Mouse (Mus musculus): ENCODE data around the gene Fam25c. TPM values are rescaled to one million over a fixed set of nuclear protein-coding genes. Genes with fewer than 3 reads are reported as not detected.
A peak's percentile ranks its signal among the peaks of the same experiment; 100 is the strongest.
"Not testable (repeated sequence)": the region's sequence is repeated elsewhere in the genome, so short reads cannot be mapped to it uniquely, and the experiment has no call there.

The Fam25c gene
- polyA plus RNA-seq, 1 experiment = not detected

DNA sequence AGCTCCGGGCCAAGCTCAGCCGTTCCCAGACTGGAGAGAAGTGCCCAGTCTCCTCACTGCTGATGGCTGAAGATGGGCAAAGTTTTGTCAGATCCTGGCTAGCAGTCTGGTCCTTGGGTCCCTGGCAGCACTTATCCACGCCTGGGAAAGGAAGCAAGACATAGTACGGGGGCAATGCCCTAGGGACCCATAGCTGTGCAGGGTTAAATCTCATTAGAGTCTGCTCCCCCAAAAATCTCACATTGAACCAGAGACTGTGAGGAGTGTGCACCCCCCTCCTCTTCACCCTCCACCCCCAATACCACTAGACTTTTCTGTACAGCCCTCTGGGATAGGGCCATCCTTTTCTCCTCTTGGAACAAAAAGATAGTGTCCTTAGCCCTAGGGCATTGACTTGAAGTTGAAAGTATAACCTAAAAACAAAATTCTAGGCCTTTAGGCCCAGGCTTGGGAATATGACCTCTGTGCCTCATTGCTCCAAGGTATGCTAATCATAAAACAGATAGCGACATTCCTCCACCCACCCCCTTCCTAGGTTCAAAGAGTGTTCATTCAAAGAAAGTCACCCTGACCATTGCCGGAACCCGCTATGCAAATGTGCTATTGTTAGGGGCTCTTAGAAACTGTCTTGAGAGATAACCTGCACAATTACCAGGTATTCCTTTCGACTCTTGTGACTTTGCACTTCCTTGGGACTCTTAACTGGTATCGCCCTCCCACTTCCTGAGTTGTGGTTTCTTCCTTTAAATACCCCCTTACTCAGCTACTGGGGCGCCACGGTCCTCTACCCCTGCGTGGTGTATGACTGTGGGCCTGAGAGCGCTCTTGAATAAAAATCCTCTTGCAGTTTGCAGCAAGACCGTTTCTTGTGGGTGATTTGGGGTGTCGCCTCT lies 9.3 kb upstream of the Fam25c start:
- WGBS = 89% methylated on average over 15 of the region's 15 CpGs

DNA sequence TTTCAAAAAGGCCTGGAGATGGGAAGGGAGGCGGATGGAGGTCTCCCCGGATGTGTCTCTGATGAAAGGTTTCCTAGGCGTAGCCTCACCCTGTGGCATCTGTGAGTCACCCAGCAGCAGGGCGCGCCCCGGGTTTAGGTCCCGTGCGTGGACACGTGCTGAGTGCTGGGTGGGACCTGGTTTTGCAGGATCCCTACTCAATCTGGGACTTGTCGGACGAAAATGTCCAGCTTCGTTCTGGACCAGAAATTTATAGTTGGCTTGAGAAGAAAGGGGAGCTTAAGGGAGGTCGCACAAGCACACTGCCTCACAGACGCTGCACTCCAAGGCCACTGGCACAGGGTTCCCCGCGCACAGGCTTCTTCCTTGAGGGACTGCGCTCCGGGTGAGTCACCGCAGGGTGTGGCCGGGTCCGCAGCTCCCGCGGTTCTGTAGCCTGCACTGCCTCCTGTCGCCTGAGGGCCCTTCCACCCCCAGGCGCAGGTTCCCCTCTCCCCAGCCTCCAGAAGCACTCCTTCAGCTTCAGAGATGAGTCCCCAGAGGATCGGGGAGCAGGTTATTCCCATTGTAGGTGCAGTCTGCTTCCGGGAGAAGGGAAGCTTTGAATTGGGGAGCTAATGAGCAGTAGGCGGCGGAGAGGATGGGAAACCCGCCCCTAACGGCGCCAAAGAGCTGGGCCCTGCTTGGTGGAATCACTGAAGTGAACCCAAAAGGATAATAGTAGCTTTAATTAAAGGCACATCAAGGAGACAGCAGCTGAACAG lies 8.4 kb upstream of the Fam25c start:
- DNase-seq (ENCODE audit: low read depth, low spot score) = peak; percentile 59
- WGBS = 6% methylated on average over 32 of the region's 32 CpGs

More for the DNA sequence above, 9.3 kb upstream of the Fam25c start:
- DNase-seq (ENCODE audit: low read depth, low spot score) = not testable (repeated sequence)

DNA sequence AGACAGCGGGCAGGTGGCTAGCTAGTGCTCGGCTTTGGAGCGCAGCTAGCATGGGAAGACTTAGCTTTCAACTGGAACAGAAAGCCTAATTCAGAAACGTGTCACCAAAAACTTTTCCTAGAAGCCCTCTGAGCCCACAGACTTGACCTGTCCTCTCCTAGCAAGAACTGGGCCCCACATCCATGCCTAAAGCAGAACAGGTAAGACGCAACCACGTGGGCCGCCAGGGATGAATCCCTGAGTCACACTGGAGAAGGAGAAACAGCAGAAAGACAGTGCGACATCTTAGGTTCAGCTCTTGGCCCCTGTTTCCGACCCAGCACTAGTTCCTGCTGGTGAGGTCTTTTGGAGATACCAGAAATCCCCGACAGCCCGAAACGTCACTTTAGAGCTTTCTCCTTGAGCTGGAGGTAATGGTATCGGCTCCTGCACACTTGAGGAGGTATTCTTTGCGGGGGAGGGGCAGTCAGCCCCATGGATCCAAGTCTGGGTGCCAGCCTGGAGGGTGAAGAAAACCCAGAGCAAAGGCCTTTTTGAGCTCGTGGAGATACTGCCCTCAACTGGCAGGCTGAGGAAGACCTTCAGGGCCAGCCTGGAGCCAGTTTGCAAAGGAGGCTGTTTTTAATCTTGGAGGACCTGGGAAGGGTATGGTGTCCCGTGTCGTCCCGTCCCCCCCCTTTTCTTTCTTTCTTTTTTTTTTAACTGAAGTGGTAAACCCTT lies 7.7 kb upstream of the Fam25c start:
- peak; percentile 31 for DNase-seq (ENCODE audit: low read depth, low spot score)

DNA sequence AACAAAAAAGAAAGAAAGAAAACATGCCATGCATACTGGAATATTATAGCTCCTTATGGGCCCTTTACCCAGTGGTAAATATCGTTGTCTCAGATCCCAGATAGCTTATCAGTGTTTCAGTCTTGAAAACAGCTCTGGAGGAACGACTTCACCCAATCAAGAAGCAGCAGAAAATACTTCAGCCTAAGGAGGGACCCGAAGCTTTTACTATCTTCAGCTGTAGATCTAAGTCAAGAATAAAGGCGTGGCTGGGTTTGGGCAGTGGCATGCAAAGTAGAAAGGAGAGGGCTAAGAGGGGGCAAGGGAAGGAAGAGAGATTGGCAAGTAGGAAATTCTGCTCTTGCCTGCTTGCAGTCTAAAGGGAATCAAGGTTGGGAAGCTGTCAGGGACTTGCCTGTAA lies 6.9 kb upstream of the Fam25c start:
- DNase-seq (ENCODE audit: low read depth, low spot score) = no peak
- 35% methylated on average over 4 of the region's 4 CpGs for WGBS

More for the DNA sequence above, 7.7 kb upstream of the Fam25c start:
- 46% methylated on average over 18 of the region's 18 CpGs for WGBS

DNA sequence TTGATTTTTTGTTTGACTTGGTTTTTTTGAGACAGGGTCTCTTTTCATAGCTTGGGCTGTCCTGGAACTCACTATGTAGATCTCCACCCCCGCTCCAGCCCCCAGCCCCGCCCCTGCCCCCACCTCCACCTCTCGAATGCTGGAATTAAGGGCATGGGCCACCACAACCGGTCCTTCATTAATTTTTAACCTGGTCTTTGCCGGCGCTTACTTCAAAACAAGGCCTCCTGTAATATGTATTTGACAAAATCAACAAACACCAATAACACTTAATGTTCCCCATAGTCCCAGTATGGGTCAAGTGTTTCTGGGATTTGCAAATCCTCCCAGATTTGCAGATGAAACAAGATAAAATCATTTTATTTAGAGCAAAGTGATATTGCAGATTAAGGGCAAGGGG lies 5.0 kb upstream of the Fam25c start:
- no peak for DNase-seq (ENCODE audit: low read depth, low spot score)
- 45% methylated on average over 6 of the region's 6 CpGs for WGBS

DNA sequence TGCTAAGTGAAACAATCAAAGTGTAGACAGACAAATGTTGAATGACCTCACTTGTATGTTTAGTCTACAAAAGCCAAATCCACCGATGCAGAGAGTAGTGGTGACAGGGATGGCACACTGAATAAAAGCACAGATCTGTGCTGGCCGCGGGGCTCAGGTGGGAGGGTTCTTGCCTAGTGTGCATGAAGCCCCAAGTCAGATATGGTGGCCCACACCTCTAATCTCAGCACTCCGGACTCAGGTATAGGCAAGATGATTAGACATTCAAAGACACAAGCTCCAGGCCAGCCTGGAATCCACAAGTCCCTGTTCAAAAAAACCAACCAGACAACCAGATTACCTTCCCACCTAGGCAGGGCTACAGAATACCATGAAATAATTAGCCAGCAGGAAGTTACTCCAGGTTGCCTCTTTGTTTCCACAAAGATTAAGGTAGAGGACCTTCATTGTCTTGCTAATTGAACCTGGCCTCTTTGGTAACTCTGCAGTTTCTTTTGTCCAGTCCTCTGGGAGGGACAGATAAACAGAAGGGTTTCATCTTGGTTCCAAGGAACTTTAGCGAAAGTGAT lies 4.5 kb upstream of the Fam25c start:
- 62% methylated on average over 5 of the region's 5 CpGs for WGBS
- DNase-seq (ENCODE audit: low read depth, low spot score) = no peak

DNA sequence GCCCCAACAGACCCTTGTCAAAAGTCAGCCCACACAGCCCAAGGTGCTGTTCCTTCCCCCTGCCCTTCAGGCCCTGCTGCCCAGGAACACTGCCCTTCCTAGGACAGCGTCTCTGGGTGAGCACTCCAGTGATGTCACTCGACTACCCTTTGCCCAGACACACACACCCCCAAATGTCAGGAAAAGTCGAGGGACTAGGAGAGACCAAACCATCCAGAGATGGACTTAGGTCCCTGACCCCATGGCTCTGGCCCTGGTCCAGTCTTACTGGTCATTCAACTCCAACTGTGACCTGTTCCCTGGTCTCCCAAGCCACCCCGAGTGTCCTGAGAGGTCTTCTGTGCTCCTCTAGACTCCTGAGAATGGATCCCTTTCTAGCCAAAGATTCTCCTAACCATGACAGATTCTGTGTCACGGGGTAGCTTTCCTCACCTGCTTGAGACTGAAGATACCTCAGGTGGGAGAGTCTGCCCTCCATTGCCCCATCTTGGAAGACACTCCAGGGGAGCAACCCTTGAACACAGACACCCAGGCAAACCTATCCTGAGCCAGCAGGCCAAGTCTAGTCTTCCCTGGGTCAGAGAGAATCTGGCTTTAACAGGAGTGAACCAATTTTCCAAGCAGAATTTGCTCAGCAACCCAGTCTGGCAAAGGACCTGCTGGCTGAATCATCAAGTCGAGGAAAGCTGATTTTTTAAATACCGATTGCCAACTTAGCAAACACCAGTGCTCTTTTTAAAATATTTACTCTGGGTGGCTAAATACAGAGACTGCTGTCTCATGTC lies 2.6 kb upstream of the Fam25c start:
- WGBS = 58% methylated on average over 7 of the region's 7 CpGs

DNA sequence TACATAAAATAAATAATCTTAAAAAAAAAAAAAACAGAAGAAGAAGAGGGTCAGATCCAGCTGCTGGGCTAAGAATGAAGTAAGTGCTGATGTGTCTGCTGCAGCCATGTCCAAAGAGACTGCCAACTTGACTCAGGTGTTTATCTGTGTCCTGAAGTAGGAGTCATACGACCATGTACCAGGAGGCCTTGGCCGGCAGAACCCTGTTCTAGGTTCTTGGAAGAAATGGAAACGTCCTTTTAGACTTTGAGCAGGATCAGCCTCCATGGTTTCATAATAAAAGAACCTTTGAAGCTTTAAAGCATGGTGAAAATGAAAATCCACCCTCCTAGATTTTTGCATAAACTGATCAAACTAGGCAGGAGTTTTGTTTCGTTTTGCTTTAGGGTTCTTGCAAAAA lies 777 bp downstream of the Fam25c start:
- DNase-seq (ENCODE audit: low read depth, low spot score) = no peak
- WGBS = 72% methylated on average over 4 of the region's 4 CpGs

More for the DNA sequence above, 2.6 kb upstream of the Fam25c start:
- DNase-seq (ENCODE audit: low read depth, low spot score) = no peak

DNA sequence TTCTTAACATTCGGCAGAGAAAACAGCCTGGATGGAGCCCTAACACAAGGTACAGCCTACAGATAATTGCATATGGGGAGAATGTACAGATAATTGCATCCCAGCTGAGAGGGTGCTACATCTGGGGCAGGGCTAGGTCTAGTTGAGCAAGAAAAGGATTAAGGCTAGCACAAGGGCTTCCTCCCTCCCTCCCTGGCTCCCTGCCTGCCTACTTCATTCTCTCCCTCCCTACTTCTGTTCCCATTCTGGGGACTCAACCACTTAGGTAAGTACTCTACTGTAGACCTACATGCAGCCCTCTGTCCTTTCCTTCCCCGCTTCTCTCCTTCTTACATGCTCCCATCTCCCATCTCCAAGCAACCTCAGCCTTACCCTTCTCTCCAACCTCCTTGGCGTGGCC lies 1.9 kb downstream of the Fam25c start:
- no peak for DNase-seq (ENCODE audit: low read depth, low spot score)
- WGBS = 87% methylated on average over 3 of the region's 3 CpGs

DNA sequence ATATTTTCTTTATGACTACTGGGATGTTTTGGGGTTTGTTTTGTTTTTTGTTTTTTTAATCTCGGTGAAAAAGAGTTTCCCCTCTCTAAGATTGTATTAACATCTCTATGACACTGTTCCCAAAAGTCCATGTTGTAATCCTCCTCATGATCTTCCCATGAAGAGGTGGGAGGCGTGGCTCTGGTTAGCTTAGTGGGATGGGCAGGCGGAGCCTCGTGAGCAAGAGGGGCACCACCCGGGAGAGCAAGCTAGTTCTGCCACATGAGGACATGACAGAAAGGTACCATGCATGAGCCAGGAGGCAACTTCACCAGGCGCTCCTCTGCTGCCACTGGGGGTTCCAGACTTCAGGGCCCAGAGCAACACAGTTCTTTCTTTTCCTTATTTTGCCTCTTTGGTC lies 2.7 kb downstream of the Fam25c start:
- 44% methylated on average over 6 of the region's 6 CpGs for WGBS
- no peak for DNase-seq (ENCODE audit: low read depth, low spot score)

DNA sequence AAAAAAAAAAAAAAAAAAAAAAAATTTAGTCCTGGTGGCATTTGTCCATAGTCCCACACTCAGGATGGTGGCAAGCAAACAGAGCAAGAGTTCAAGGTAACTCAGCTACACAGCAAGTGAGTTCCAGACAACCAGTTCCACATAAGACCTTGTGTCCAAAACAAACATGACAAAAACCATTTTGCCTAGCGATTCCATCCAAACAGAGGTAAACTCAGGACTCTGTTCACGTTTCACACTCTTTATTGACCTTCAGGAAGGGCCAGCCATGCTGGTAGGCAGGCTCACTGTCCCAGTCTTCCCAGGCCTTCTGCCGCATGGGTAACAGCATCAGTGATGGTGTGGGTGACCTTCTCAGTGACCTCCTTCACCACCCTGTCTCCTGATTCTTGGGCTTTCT lies 3.6 kb downstream of the Fam25c start:
- 38% methylated on average over 3 of the region's 3 CpGs for WGBS
- DNase-seq (ENCODE audit: low read depth, low spot score) = no peak

DNA sequence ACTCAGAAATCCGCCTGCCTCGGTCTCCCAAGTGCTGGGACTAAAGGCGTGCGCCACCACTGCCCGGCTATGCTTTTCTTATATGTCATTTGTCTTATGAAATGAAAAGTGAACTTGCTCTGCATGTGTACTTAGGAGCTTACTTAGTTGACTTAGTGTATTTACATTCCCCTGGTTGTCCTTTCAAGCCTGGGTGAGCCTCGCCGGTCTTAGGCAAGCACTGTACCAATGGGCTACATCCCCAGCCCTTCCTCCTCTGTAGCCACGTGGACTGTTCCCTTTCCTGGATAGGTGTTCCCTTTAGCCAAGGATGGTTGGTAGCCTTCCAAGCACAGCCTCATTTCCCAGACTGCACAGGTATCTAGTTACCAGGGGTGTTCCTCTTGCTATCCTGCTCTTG lies 6.2 kb downstream of the Fam25c start:
- peak; percentile 37 for DNase-seq (ENCODE audit: low read depth, low spot score)
- 37% methylated on average over 8 of the region's 8 CpGs for WGBS

DNA sequence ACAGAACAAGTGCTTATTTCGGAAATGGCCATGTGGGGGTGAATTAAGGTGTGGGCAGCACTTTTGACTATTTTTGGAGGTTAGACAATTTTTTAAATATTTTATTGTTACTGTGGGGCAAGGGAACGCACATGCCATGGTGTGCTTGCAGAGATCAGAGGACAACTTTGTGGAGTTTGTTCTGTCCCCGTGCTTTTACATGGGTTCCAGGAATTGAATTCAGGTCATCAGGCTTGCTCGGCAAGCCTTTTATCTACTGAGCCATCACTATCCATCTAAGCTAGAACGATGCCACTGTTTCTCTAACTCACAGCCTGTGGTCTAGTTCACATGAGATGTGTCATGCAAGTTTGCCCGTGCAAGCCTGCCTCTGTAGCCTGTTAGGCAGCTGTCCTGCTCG lies 6.9 kb downstream of the Fam25c start:
- 72% methylated on average over 7 of the region's 7 CpGs for WGBS
- no peak for DNase-seq (ENCODE audit: low read depth, low spot score)

DNA sequence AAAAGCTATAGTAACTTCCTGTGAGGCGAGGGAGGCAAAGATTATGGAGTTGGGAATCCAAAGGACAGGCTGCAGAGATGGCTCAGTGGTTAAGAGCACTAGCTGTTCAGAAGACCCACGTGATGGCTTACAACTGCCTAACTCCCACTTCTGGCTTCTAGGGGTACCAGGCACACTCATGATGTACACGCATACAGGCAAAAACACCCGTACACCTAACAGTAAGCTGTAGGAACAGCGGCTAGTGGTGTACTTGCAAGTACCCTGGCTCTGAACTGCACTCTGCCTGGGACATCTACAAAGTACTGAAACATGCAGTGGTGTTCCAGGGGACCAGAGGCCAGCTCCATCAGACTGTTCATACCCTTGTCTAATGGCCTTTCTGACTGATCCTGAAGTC lies 8.1 kb downstream of the Fam25c start:
- no peak for DNase-seq (ENCODE audit: low read depth, low spot score)
- 89% methylated on average over 5 of the region's 5 CpGs for WGBS

DNA sequence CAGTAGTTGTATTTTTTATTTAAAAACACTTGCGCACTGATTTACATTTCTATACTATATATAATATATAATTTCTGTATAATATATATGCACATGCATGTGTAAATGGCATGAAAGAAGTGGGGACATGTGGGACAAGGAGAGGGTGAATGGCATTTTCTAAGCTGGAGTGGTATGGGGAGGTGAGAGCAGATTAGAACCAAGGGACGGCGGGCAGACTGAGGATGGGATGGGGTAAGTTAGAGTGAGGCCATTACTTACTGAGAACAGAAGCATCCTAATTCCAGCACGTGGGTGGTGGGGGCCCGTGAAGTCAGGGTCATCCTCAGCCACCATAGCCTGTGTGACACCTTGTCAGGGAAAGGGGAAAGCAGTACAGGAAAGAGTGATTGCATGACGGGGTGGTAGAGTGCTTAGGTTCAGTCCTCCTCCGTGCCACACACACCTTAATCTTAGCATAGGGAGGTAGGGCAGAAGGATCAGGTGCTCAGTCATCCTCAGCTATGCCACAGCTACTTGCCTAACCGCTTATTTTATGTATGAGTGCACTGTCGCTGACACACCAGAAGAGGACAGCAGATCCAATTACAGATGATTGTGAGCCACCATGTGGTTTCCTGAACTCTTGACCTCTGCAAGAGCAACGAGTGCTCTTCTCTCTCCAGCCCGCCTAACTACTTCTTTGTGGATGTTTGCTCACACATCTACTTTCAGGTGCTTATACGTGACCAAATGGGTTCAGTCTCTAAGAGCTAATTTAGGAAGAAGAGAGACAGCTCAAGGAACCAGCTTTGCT lies 9.3 kb downstream of the Fam25c start:
- DNase-seq (ENCODE audit: low read depth, low spot score) = no peak
- WGBS = 65% methylated on average over 12 of the region's 12 CpGs

DNA sequence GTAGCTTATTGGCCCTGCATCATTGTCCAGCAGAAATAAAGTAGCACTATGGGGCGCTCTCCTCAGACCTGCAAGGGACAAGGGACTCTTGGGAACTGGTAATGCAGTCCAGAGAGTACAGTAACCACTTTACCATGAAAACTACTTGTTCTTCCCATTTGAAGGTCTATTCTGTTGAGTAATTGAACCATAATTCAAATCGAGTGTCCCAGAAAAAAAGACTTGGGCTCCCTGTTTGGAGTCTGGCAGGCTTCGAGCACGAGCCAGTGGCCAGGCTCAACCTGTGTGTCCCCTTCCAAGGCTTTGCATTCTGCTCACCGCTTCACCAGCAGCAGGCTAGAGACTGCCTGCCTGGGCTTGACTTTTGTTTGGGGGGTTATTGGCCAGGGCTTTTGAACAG lies 10.9 kb downstream of the Fam25c start:
- WGBS = 79% methylated on average over 5 of the region's 5 CpGs
- no peak for DNase-seq (ENCODE audit: low read depth, low spot score)

DNA sequence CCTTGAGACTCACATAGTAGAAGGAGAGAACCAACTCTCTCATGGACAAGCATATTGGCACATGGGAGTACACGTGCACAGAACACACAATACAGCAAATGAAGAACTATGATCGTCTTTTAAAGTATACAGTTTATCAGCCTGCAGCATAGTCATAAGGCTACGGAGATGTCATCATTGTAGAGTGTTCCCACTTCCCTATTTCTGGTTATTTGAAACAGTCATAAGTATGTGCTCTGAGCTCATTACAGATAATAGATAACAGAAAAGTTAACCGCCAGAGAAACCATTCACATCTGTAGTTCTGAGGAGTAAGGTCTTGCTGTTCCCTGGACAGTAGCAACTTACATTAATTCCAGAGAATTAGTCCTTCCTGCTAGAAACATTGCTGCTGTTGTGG lies 12.2 kb downstream of the Fam25c start:
- no peak for DNase-seq (ENCODE audit: low read depth, low spot score)
- WGBS = 84% methylated on average over 4 of the region's 4 CpGs

DNA sequence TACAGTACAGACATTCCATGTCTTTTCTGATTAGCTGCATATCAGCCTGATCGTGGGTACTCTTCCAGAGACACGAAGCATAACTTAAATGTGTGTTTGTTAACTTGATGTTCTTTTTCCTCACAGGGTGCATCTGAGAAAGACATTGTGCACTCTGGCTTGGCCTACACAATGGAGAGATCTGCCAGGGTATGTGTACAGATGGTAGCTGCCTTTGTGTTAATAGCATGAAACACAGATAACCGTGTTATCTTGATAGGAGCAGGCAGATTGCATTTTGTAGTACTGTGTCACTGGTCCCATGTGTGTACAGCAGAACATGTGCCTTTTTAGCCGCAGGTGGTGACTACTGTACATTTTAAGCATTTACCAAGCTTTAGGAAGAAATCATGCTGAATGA lies 13.2 kb downstream of the Fam25c start:
- 88% methylated on average over 4 of the region's 4 CpGs for WGBS
- no peak for DNase-seq (ENCODE audit: low read depth, low spot score)

All from large intestine, adult 2 months (tissue).